ENCODE assay signal across 14 mouse cellular contexts in the genomic region with DNA sequence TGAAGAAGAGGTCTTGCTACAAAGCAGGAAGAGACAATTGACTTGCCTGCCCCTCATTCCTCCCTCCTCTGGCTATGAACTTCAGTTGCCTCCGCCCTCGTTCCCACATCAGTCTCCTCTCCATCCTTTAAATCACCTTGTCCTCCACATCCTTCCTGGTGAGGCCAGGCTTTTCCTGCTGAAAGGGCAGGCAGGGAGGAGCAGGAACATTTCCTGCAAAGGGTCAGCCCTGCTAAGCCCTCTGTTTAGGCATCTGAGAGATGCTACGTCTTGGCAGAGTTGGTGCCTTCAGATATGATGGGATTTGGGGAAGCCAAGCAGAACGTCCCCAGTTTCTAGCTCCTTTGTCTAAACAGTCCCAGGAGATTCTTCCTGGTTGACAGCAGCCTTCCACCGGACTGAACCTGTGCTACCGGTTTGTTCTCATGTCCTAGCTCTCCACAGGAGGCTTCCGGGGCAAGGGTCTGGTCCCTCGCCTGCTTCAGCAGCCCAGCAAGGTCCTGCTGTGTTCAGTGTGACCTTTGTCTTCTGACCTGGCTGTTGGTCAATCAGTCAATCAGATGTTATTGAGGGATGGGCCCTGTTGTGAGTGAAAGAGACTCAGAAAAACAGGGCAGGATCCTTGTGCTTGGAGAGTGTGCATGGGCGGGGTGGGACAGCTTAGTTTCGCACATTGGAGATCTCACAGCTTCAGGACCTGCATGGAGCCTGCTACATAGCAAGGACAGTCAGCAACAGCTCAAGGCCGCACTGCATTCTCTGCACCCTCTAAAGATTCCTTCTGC. TPM values are rescaled to one million over a fixed set of nuclear protein-coding genes. Genes with fewer than 3 reads are reported as not detected.
DNase-seq lines count a peak whose midpoint lies in the region; ATAC-seq and TF ChIP-seq lines count a peak whose summit lies in the region.
"Had no signal": no experiment of that assay in that cellular context is flagged by ENCODE, and none has a peak within 500 bp of the region (broad histone marks: within the 10 kb centered on the region; RNA-seq: fewer than 3 reads in every experiment).

No protein-coding gene starts in this region.

- no peak for ATAC-seq in heart, embryonic 13.5 days (ENCODE audit: extremely low read depth, insufficient number of reproducible peaks, low FRiP score, low TSS enrichment)
- no peak for ATAC-seq in embryonic facial prominence, embryonic 14.5 days (ENCODE audit: low read depth)
- ATAC-seq in kidney, postnatal 0 days (replicated peaks; ENCODE audit: low FRiP score, low read depth), result peak; percentile 47
- no peak for ATAC-seq in neural tube, embryonic 15.5 days (ENCODE audit: low FRiP score)
- ATAC-seq: hindbrain, postnatal 0 days; Patski had no signal

- peak overlapping the region; percentile 29; the same call in 1 of the 2 replicates for H3K27ac ChIP-seq in heart, embryonic 13.5 days (replicated peaks)
- H3K27ac ChIP-seq in embryonic facial prominence, embryonic 14.5 days (replicated peaks; ENCODE audit: low read depth, low read length), result no peak overlapping the region
- H3K27ac ChIP-seq in kidney, postnatal 0 days, result 0 out of 2 replicates have a peak overlapping the region, but pooled peaks have one; percentile 51
- no peak overlapping the region for H3K27ac ChIP-seq in thymus, adult 2 months (ENCODE audit: control insufficient read depth, insufficient read depth, low read length)
- no peak overlapping the region for H3K27ac ChIP-seq in neural tube, embryonic 15.5 days (replicated peaks)
- H3K27ac ChIP-seq: embryonic facial prominence, embryonic 15.5 days; heart, adult 2 months; hindbrain, postnatal 0 days had no signal

- no peak for TF ChIP-seq POLR2A in myocyte (IDR thresholded peaks at IDR 0.05; ENCODE audit: insufficient read length, low read depth)
- no peak for TF ChIP-seq POLR2A in thymus, adult 2 months (IDR thresholded peaks at IDR 0.05; ENCODE audit: control insufficient read depth, extremely low read depth, insufficient read depth, low read length, poor library complexity)

- no peak overlapping the region for H3ac ChIP-seq in myocyte (ENCODE audit: control insufficient read depth, insufficient read length)

- no peak overlapping the region for H3K4me2 ChIP-seq in heart, embryonic 13.5 days
- no peak overlapping the region for H3K4me2 ChIP-seq in embryonic facial prominence, embryonic 14.5 days (ENCODE audit: low read depth, low read length)
- no peak overlapping the region for H3K4me2 ChIP-seq in kidney, postnatal 0 days (ENCODE audit: low read length)
- H3K4me2 ChIP-seq in myocyte (ENCODE audit: low read depth), result peak overlapping the region; percentile 10
- no peak overlapping the region for H3K4me2 ChIP-seq in neural tube, embryonic 15.5 days
- H3K4me2 ChIP-seq: embryonic facial prominence, embryonic 15.5 days; lung, embryonic 14.5 days; midbrain, embryonic 11.5 days had no signal

- H3K9me3 ChIP-seq in heart, embryonic 13.5 days, result no peaks in the 10 kb centered on the region
- no peaks in the 10 kb centered on the region for H3K9me3 ChIP-seq in embryonic facial prominence, embryonic 14.5 days (ENCODE audit: control insufficient read depth, low read length)
- no peaks in the 10 kb centered on the region for H3K9me3 ChIP-seq in kidney, postnatal 0 days (replicated peaks; ENCODE audit: low read length)
- no peaks in the 10 kb centered on the region for H3K9me3 ChIP-seq in neural tube, embryonic 15.5 days (replicated peaks)
- H3K9me3 ChIP-seq: embryonic facial prominence, embryonic 15.5 days had no signal

- no peak overlapping the region for H3K4me3 ChIP-seq in heart, embryonic 13.5 days
- no peak overlapping the region for H3K4me3 ChIP-seq in embryonic facial prominence, embryonic 14.5 days (ENCODE audit: low read depth, low read length)
- H3K4me3 ChIP-seq in kidney, postnatal 0 days (replicated peaks; ENCODE audit: low read depth, low read length), result no peak overlapping the region
- H3K4me3 ChIP-seq in myocyte, result no peak overlapping the region
- no peak overlapping the region for H3K4me3 ChIP-seq in thymus, adult 2 months (ENCODE audit: control insufficient read depth, insufficient read depth, low read length)
- H3K4me3 ChIP-seq in neural tube, embryonic 15.5 days (replicated peaks), result no peak overlapping the region
- H3K4me3 ChIP-seq: embryonic facial prominence, embryonic 15.5 days; heart, adult 2 months had no signal

- TF ChIP-seq CTCF in kidney, postnatal 0 days (IDR thresholded peaks at IDR 0.05; ENCODE audit: low read depth), result no peak
- no peak for TF ChIP-seq CTCF in thymus, adult 2 months (IDR thresholded peaks at IDR 0.05; ENCODE audit: borderline replicate concordance, control insufficient read depth, extremely low read depth, insufficient read depth, low read length, poor library complexity)

- 0 out of 2 replicates have a peak, but pooled peaks cover 5% of the 10 kb centered on the region for H3K27me3 ChIP-seq in heart, embryonic 13.5 days (replicated peaks)
- H3K27me3 ChIP-seq in embryonic facial prominence, embryonic 14.5 days (replicated peaks; ENCODE audit: control insufficient read depth, insufficient read depth, low read length), result no peaks in the 10 kb centered on the region
- H3K27me3 ChIP-seq in kidney, postnatal 0 days (ENCODE audit: insufficient read depth, low read length), result no peaks in the 10 kb centered on the region
- no peaks in the 10 kb centered on the region for H3K27me3 ChIP-seq in myocyte (ENCODE audit: control insufficient read depth, insufficient read depth, insufficient read length)
- no peaks in the 10 kb centered on the region for H3K27me3 ChIP-seq in thymus, adult 2 months (ENCODE audit: control insufficient read depth, insufficient read depth, low read length)
- no peaks in the 10 kb centered on the region for H3K27me3 ChIP-seq in neural tube, embryonic 15.5 days (replicated peaks)
- H3K27me3 ChIP-seq: embryonic facial prominence, embryonic 15.5 days; Patski had no signal

- DNase-seq in heart, adult 8-10 months (ENCODE audit: low spot score), result no peak
- DNase-seq in embryonic facial prominence, embryonic 14.5 days (ENCODE audit: low spot score), result peak; percentile 41
- DNase-seq in kidney, postnatal 0 days (ENCODE audit: low spot score), result peak; percentile 49
- no peak for DNase-seq in thymus, adult 2 months
- DNase-seq: heart, adult 2 months; lung, embryonic 14.5 days; right cerebral cortex, postnatal 25 days had no signal

- H3K4me1 ChIP-seq in heart, embryonic 13.5 days, result peaks cover 35% of the 10 kb centered on the region
- H3K4me1 ChIP-seq in embryonic facial prominence, embryonic 14.5 days (ENCODE audit: control insufficient read depth, insufficient read depth, low read length), result no peaks in the 10 kb centered on the region
- H3K4me1 ChIP-seq in kidney, postnatal 0 days (replicated peaks; ENCODE audit: insufficient read depth, low read length), result no peaks in the 10 kb centered on the region
- peaks cover 18% of the 10 kb centered on the region for H3K4me1 ChIP-seq in thymus, adult 2 months (replicated peaks; ENCODE audit: control insufficient read depth, insufficient read depth, low read length)
- no peaks in the 10 kb centered on the region for H3K4me1 ChIP-seq in neural tube, embryonic 15.5 days

- no peak overlapping the region for H3K9ac ChIP-seq in heart, embryonic 13.5 days
- H3K9ac ChIP-seq in embryonic facial prominence, embryonic 14.5 days (ENCODE audit: low read depth, low read length), result no peak overlapping the region
- H3K9ac ChIP-seq in kidney, postnatal 0 days (ENCODE audit: low read depth, low read length), result no peak overlapping the region
- no peak overlapping the region for H3K9ac ChIP-seq in neural tube, embryonic 15.5 days (replicated peaks)
- H3K9ac ChIP-seq: embryonic facial prominence, embryonic 15.5 days; lung, embryonic 14.5 days had no signal

- no peaks in the 10 kb centered on the region for H3K79me2 ChIP-seq in myocyte (ENCODE audit: control insufficient read depth, insufficient read depth)

- no peaks in the 10 kb centered on the region for H3K36me3 ChIP-seq in heart, embryonic 13.5 days
- no peaks in the 10 kb centered on the region for H3K36me3 ChIP-seq in embryonic facial prominence, embryonic 14.5 days (ENCODE audit: control insufficient read depth, insufficient read depth, low read length)
- H3K36me3 ChIP-seq in kidney, postnatal 0 days (ENCODE audit: insufficient read depth, low read length), result no peaks in the 10 kb centered on the region
- H3K36me3 ChIP-seq in myocyte (ENCODE audit: control insufficient read depth, insufficient read depth), result no peaks in the 10 kb centered on the region
- no peaks in the 10 kb centered on the region for H3K36me3 ChIP-seq in thymus, adult 2 months (ENCODE audit: control insufficient read depth, insufficient read depth, low read length)
- H3K36me3 ChIP-seq in neural tube, embryonic 15.5 days, result no peaks in the 10 kb centered on the region
- H3K36me3 ChIP-seq: embryonic facial prominence, embryonic 15.5 days had no signal

- 62% methylated on average over 11 of the region's 11 CpGs for WGBS in heart, embryonic 13.5 days
- WGBS in embryonic facial prominence, embryonic 14.5 days, result 58% methylated on average over 11 of the region's 11 CpGs
- WGBS in kidney, postnatal 0 days, result 52% methylated on average over 11 of the region's 11 CpGs
- WGBS in thymus, adult 2 months, result 91% methylated on average over 11 of the region's 11 CpGs
- WGBS in neural tube, embryonic 15.5 days, result 68% methylated on average over 11 of the region's 11 CpGs

TF ChIP-seq in myocyte, 11 proteins besides CTCF, POLR2A, EP300 and RAD21 (continues in another document):
- TF ChIP-seq TCF3 (IDR thresholded peaks at IDR 0.05; ENCODE audit: insufficient read length, low read depth) (no peak), POLR2AphosphoS2 (IDR thresholded peaks at IDR 0.05; ENCODE audit: insufficient read length, low read depth) (no peak), USF1 (IDR thresholded peaks at IDR 0.05; ENCODE audit: low read depth) (no peak), MYOD1 (IDR thresholded peaks at IDR 0.05; ENCODE audit: control insufficient read depth in 1 of 3, insufficient read length in 2 of 3, low read depth in 2 of 3) (no peak), TCF12 (IDR thresholded peaks at IDR 0.05; ENCODE audit: insufficient read depth, poor library complexity, severe bottlenecking) (no peak), E2F4 (IDR thresholded peaks at IDR 0.05; ENCODE audit: insufficient read depth) (no peak), MYOG (IDR thresholded peaks at IDR 0.05; ENCODE audit: control insufficient read depth in 1 of 3, insufficient read depth in 1 of 3, insufficient read length in 2 of 3, low read depth in 2 of 3) (no peak), CEBPB (IDR thresholded peaks at IDR 0.05; ENCODE audit: insufficient read depth, poor library complexity, severe bottlenecking) (no peak)

RNA-seq across cellular contexts. Expression of gene Atf3, which starts 38.9 kb away (rescaled TPM):
- polyA plus RNA-seq in heart, embryonic 13.5 days (2015; fragmentation: Nextera tagmentation; extraction: Ambion mirVana), result 14.0 and 15.2 TPM in 2 replicates
- total RNA-seq in heart, adult 8-10 months (2022), result 10 to 100 TPM in 1 of 4 experiments, 1 to 10 TPM in 3; 3.0 to 10.3 (median 4.2) TPM
- polyA plus RNA-seq in embryonic facial prominence, embryonic 14.5 days (2014; fragmentation: Nextera tagmentation; extraction: Ambion mirVana), result 4.3 and 4.9 TPM in 2 replicates
- polyA plus RNA-seq in kidney, postnatal 0 days (2015; fragmentation: Nextera tagmentation; extraction: Ambion mirVana), result 3.2 and 4.0 TPM in 2 replicates
- polyA plus RNA-seq in myocyte (2012; fragmentation: generic; extraction: Trizol), result 59.6 TPM
- polyA plus RNA-seq in thymus, adult 2 months (2012; rRNA removed), result 3.2 and 4.2 TPM in 2 replicates
- 1.8 and 1.9 TPM in 2 replicates for polyA plus RNA-seq in neural tube, embryonic 15.5 days (2015; fragmentation: Nextera tagmentation; extraction: Ambion mirVana)

Comparison
In these comparisons a context has a peak if more than half of its experiments do, and no peak if none do; other contexts are left out.
1. H3K27ac ChIP-seq: peak in heart, embryonic 13.5 days (single experiment) and kidney, postnatal 0 days (single experiment); none in embryonic facial prominence, embryonic 14.5 days (single experiment), thymus, adult 2 months (single experiment) and neural tube, embryonic 15.5 days (single experiment).
2. DNase-seq: peak in embryonic facial prominence, embryonic 14.5 days (single experiment) and kidney, postnatal 0 days (single experiment); none in heart, adult 8-10 months (single experiment) and thymus, adult 2 months (single experiment).